ENCODE assay signal across 8 mouse cellular contexts in the genomic region with DNA sequence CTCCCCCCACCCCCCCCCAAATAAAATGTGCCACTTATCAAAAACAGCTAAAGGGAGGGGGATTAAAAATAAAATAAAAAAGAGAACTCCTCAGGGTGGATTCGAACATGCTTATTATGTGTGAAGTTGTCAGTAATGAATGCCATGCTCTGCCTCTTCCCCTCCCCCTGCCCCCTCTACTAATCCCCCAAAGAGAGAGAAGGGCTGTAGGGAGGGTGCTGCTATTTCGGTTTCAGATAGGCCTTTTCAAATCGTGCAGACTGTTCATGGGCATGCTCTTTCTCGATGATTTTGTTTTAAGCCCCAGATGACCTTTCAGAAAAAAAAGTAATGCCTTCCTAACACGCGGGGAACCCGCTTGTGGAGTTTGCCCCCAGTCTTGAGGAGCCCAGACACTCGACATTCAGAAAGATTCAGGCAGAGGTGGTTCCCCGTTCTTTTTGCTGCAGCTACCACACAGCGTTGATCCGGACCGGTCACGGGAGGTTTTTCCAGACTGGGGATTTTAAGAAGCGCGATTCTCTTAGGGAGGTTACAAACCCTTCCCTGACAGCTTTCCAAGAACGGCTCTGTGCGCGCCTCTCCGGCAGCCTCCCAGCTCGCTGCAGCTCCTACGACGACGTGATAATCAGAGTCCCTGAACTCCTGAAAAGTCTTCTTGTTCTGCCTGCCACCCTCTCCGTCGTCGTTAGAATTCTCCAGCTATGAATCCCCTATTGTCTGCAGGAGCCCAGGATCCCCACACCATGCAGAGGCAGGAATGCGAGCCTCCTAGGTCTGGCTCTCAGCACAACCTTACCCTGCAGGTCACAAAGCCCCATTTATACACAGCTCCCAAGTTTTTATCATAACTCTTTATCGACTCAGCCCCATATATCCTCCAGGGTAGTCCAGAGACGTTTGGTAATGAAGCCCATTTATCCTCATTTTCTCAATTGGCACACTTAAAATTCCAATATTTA.
DNase-seq lines count a peak whose midpoint lies in the region; ATAC-seq lines count a peak whose summit lies in the region.

No protein-coding gene starts in this region.

- no peak for DNase-seq in heart, postnatal 36 days
- peak; percentile 58 for DNase-seq in embryo, embryonic 10.5 days (ENCODE audit: low spot score)
- peak; percentile 72 for DNase-seq in mesoderm, embryonic 11.5 days (ENCODE audit: low read depth, low spot score)
- no peak for DNase-seq in adipocyte (ENCODE audit: low spot score)
- no peak for DNase-seq in cerebellum, adult 18-20 months
- DNase-seq in kidney, adult 8-10 months, result no peak

- H3K36me3 ChIP-seq in heart, embryonic 14.5 days (ENCODE audit: control insufficient read depth, insufficient read depth, low read length), result no peaks in the 10 kb centered on the region
- H3K36me3 ChIP-seq in heart, embryonic 16.5 days (ENCODE audit: control insufficient read depth, insufficient read depth), result no peaks in the 10 kb centered on the region

- H3K4me2 ChIP-seq in heart, embryonic 14.5 days (ENCODE audit: low read length), result peak overlapping the region; percentile 59
- H3K4me2 ChIP-seq in heart, embryonic 16.5 days (ENCODE audit: low read depth, low read length), result peak overlapping the region; percentile 69

- ATAC-seq in heart, embryonic 14.5 days (ENCODE audit: insufficient number of reproducible peaks, insufficient read depth, low FRiP score, low read depth), result no peak
- ATAC-seq in heart, embryonic 16.5 days (replicated peaks; ENCODE audit: extremely low read depth, insufficient read depth, low FRiP score), result no peak

- intact Hi-C loops in heart, postnatal 36 days (cut with DNase I), result loop anchor here (10.0 kb wide), 1 partner anchor 180 kb away; no protein-coding TSS in a partner anchor

- 2% methylated on average over 29 of the region's 29 CpGs for WGBS in heart, embryonic 14.5 days
- 4% methylated on average over 29 of the region's 29 CpGs for WGBS in heart, embryonic 16.5 days

- no peak overlapping the region for H3K27ac ChIP-seq in heart, embryonic 14.5 days (replicated peaks in 1 of 2; ENCODE audit: control insufficient read depth in 1 of 2, insufficient read depth in 1 of 2, low read depth in 2 of 2, low read length in 2 of 2)
- H3K27ac ChIP-seq in heart, embryonic 16.5 days (ENCODE audit: low read length), result no peak overlapping the region

- peaks cover 4% of the 10 kb centered on the region; the same call in 1 of the 2 replicates for H3K9me3 ChIP-seq in heart, embryonic 14.5 days (ENCODE audit: control insufficient read depth, low read length)
- H3K9me3 ChIP-seq in heart, embryonic 16.5 days (replicated peaks; ENCODE audit: control insufficient read depth, low read length), result peaks cover 4% of the 10 kb centered on the region

- peak overlapping the region; percentile 8 to 13 for H3K4me3 ChIP-seq in heart, embryonic 14.5 days (ENCODE audit: control insufficient read depth in 1 of 2, insufficient read depth in 1 of 2, low read depth in 1 of 2, low read length in 2 of 2)
- H3K4me3 ChIP-seq in heart, embryonic 16.5 days (ENCODE audit: low read length), result peak overlapping the region; percentile 41

- H3K9ac ChIP-seq in heart, embryonic 14.5 days (ENCODE audit: low read length), result peak overlapping the region; percentile 31
- H3K9ac ChIP-seq in heart, embryonic 16.5 days (ENCODE audit: low read length), result peak overlapping the region; percentile 35

- no peaks in the 10 kb centered on the region; a peak in 1 of 4 replicates for H3K4me1 ChIP-seq in heart, embryonic 14.5 days (ENCODE audit: control insufficient read depth in 2 of 2, insufficient read depth in 2 of 2, low read length in 2 of 2)
- H3K4me1 ChIP-seq in heart, embryonic 16.5 days (ENCODE audit: control insufficient read depth, insufficient read depth, low read length), result peaks cover 3% of the 10 kb centered on the region; the same call in 1 of the 2 replicates

- no peaks in the 10 kb centered on the region for H3K27me3 ChIP-seq in heart, embryonic 14.5 days (ENCODE audit: control insufficient read depth, insufficient read depth, low read length)
- H3K27me3 ChIP-seq in heart, embryonic 16.5 days (ENCODE audit: control insufficient read depth, insufficient read depth, low read length), result no peaks in the 10 kb centered on the region

Comparison
In these comparisons a context has a peak if more than half of its experiments do, and no peak if none do; other contexts are left out.
1. DNase-seq: peak in embryo, embryonic 10.5 days (single experiment) and mesoderm, embryonic 11.5 days (single experiment); none in heart, postnatal 36 days (0 of 2), adipocyte (single experiment), cerebellum, adult 18-20 months (0 of 2) and kidney, adult 8-10 months (0 of 2).